Mouse (Mus musculus): Measurements from ENCODE around the gene Il4i1. TPM values are rescaled to one million over a fixed set of nuclear protein-coding genes. Genes with fewer than 3 reads are reported as not detected.

The Il4i1 gene
- polyA plus RNA-seq, 1 experiment from 2014 or later = 0.51 TPM

DNA sequence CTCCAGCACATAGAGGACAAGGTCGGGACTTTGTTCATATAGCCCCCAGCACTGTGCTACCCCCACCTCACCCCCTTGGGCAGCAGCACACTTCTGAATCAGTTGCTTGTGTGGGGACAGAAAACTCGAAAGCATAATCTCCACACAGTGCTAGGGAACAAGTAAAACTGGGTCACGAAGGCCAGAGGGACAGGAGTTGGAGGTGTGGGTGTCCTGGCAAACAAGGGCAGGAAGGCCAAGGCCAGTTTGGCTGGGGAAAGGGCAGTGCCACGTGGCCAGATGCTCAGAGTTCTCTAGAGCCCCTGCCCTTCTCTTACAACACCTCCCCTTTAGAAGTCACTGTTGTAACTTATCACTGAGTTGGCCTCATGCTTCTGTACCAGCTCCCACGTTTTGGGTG lies 3.7 kb downstream of the Il4i1 start:
- Histone ChIP-seq H3K27ac (replicated peaks) (0 out of 2 replicates have a peak overlapping the region, but pooled peaks have one; percentile 12), H3K27me3 (replicated peaks) (no peaks in the 10 kb centered on the region), H3K4me3 (peak overlapping the region; percentile 90; the same call in 1 of the 2 replicates), H3K9ac (peak overlapping the region; percentile 98), H3K4me2 (peak overlapping the region; percentile 86), H3K4me1 (peaks cover 77% of the 10 kb centered on the region), H3K36me3 (peaks cover 7% of the 10 kb centered on the region; the same call in 1 of the 2 replicates), H3K9me3 (no peaks in the 10 kb centered on the region)
- 50% methylated on average over 5 of the region's 5 CpGs for WGBS
- ATAC-seq (ENCODE audit: extremely low read depth, insufficient number of reproducible peaks, low FRiP score, low TSS enrichment) = no peak

DNA sequence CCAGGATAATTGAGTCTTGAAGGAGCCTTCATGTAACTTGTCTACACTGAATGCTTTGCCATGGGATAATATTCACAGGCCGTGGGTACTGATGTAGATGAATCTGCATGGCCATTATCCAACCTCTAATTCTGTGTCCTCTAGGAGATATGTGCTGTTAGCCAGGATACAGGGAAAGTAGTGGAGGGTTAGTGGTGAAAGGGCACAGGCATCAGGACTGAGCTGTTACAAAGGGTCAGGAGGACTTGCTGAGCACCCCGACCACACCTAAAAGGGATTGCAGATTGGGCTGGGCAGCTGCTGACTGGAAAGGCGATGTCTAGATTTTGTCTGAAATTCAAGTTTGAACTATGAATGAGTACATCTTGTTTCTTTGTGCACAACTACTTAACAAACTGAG lies 4.3 kb downstream of the Il4i1 start:
- 72% methylated on average over 3 of the region's 3 CpGs for WGBS
- H3K4me2 ChIP-seq = no peak overlapping the region

DNA sequence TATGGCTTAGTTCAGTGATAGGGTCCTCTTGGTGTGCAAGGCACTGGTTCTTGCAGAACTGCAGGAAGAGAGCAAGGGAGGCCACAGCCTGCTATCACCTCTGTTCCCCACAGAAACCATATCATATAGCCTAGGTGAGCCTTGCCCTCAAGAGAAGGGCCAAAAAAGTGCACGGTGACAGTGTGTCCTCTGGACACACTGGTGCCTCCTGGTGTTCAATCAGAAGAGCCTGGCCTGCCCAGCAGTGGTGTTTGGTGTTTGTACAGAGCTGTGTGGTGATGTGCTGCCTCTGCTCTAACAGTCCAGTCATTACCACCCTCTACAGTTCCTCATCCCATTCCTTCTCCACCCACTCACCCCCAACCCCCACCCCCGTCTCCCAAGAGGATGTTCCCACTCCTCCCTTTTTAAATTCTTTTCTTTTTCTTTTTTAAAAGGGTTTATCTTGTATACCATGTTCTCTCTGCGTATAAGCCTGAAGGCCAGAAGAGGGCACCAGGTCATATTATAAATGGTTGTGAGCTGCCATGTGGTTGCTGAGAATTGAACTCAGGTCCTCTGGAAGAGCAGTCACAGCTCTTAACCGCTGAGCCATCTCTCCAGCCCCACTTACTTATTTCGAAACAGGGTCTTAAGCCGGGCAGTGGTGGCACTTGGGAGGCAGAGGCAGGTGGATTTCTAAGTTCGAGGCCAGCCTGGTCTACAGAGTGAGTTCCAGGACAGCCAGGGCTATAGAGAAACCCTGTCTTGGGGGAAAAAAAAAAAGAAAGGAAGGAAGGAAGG lies 5.7 kb downstream of the Il4i1 start:
- Histone ChIP-seq H3K36me3 (peaks cover 10% of the 10 kb centered on the region), H3K9ac (no peak overlapping the region), H3K27ac (replicated peaks) (no peak overlapping the region), H3K4me2 (no peak overlapping the region), H3K4me1 (peaks cover 91% of the 10 kb centered on the region), H3K9me3 (no peaks in the 10 kb centered on the region), H3K4me3 (no peak overlapping the region), H3K27me3 (replicated peaks) (no peaks in the 10 kb centered on the region)
- WGBS = 80% methylated on average over 7 of the region's 7 CpGs
- no peak for ATAC-seq (ENCODE audit: extremely low read depth, insufficient number of reproducible peaks, low FRiP score, low TSS enrichment)

More for the DNA sequence above, 4.3 kb downstream of the Il4i1 start:
- Histone ChIP-seq H3K4me3 (no peak overlapping the region), H3K4me1 (peaks cover 78% of the 10 kb centered on the region), H3K36me3 (peaks cover 7% of the 10 kb centered on the region; the same call in 1 of the 2 replicates), H3K27me3 (replicated peaks) (no peaks in the 10 kb centered on the region), H3K9me3 (no peaks in the 10 kb centered on the region), H3K9ac (0 out of 2 replicates have a peak overlapping the region, but pooled peaks have one; percentile 98), H3K27ac (replicated peaks) (no peak overlapping the region)
- ATAC-seq (ENCODE audit: extremely low read depth, insufficient number of reproducible peaks, low FRiP score, low TSS enrichment) = no peak

DNA sequence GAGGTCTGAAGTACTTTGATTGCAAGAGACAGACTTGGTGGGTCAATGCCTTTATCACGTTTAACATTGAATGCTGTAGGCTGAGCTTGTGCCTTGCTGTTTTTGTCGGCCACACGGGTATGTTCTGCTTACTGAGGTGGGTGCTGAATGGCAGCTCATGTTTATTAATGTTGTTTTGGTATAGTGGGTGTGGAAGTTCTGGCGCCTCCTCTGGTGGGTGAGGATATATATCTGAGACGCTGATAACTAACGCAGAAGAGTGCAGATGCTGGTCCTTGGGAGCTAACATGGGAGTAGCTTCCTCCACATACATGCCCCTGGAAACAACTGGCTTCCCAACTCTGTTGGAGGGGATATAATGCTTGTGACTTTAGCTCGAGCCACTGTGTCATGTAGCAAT lies 7.2 kb downstream of the Il4i1 start:
- Histone ChIP-seq H3K4me1 (peaks cover 80% of the 10 kb centered on the region), H3K4me3 (no peak overlapping the region), H3K27ac (replicated peaks) (no peak overlapping the region), H3K36me3 (peaks cover 15% of the 10 kb centered on the region), H3K4me2 (no peak overlapping the region), H3K9ac (peak overlapping the region; percentile 8), H3K9me3 (no peaks in the 10 kb centered on the region), H3K27me3 (replicated peaks) (no peaks in the 10 kb centered on the region)
- WGBS = 34% methylated on average over 7 of the region's 7 CpGs
- no peak for ATAC-seq (ENCODE audit: extremely low read depth, insufficient number of reproducible peaks, low FRiP score, low TSS enrichment)

DNA sequence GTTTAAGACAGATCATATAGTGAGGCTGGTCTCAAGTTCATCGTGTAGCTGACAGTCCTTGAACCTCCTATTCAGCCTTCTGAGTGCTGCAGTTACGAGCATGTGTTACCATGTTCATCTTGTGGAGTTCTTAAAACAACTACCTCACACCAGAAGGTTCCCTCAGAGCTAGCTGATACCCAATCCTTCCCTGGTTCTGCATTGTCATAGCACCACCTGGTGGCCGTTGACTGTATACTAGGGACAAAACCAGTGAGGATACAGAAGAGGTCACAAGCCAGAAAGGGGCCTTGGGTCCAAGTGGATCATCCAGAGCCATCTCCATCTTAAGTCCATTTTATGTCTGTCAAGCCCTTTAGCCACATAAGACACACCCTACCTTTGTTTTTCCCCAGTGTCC lies 8.7 kb downstream of the Il4i1 start:
- WGBS = 27% methylated on average over 3 of the region's 3 CpGs
- ATAC-seq (ENCODE audit: extremely low read depth, insufficient number of reproducible peaks, low FRiP score, low TSS enrichment) = no peak
- H3K4me1 ChIP-seq = peaks cover 65% of the 10 kb centered on the region

GRCm38 (mm10) chr7:44826771-44827170 lies 10.6 kb downstream of the Il4i1 start:
- peaks cover 46% of the 10 kb centered on the region for H3K4me1 ChIP-seq
- peaks cover 44% of the 10 kb centered on the region for H3K36me3 ChIP-seq
- 89% methylated on average over 3 of the region's 3 CpGs for WGBS
- no peak overlapping the region for H3K4me2 ChIP-seq
- H3K9ac ChIP-seq = no peak overlapping the region
- H3K27ac ChIP-seq (replicated peaks) = no peak overlapping the region
- no peak overlapping the region for H3K4me3 ChIP-seq
- no peaks in the 10 kb centered on the region for H3K9me3 ChIP-seq
- H3K27me3 ChIP-seq (replicated peaks) = no peaks in the 10 kb centered on the region
- ATAC-seq (ENCODE audit: extremely low read depth, insufficient number of reproducible peaks, low FRiP score, low TSS enrichment) = no peak

More for the DNA sequence above, 8.7 kb downstream of the Il4i1 start:
- Histone ChIP-seq H3K36me3 (peaks cover 25% of the 10 kb centered on the region), H3K4me2 (no peak overlapping the region), H3K4me3 (no peak overlapping the region), H3K27me3 (replicated peaks) (no peaks in the 10 kb centered on the region), H3K9ac (0 out of 2 replicates have a peak overlapping the region, but pooled peaks have one; percentile 24), H3K27ac (replicated peaks) (no peak overlapping the region), H3K9me3 (no peaks in the 10 kb centered on the region)

- no peak for ATAC-seq (ENCODE audit: extremely low read depth, insufficient number of reproducible peaks, low FRiP score, low TSS enrichment)
- H3K9me3 ChIP-seq = no peaks in the 10 kb centered on the region
- peaks cover 49% of the 10 kb centered on the region for H3K36me3 ChIP-seq
- H3K9ac ChIP-seq = no peak overlapping the region
- no peak overlapping the region for H3K27ac ChIP-seq (replicated peaks)
- WGBS = 86% methylated on average over 5 of the region's 5 CpGs
- H3K27me3 ChIP-seq (replicated peaks) = no peaks in the 10 kb centered on the region
- H3K4me3 ChIP-seq = no peak overlapping the region
- H3K4me2 ChIP-seq = no peak overlapping the region
- H3K4me1 ChIP-seq = peaks cover 34% of the 10 kb centered on the region
These were observed 12.5 kb downstream of the Il4i1 start for GRCm38 (mm10) chr7:44828706-44829105.

- Histone ChIP-seq H3K27me3 (replicated peaks) (0 out of 2 replicates have a peak, but pooled peaks cover 1% of the 10 kb centered on the region), H3K4me3 (no peak overlapping the region), H3K36me3 (peaks cover 46% of the 10 kb centered on the region), H3K9ac (no peak overlapping the region), H3K9me3 (no peaks in the 10 kb centered on the region), H3K4me1 (peaks cover 9% of the 10 kb centered on the region; the same call in 1 of the 2 replicates), H3K27ac (replicated peaks) (no peak overlapping the region), H3K4me2 (no peak overlapping the region)
- no peak for ATAC-seq (ENCODE audit: extremely low read depth, insufficient number of reproducible peaks, low FRiP score, low TSS enrichment)
- 73% methylated on average over 4 of the region's 4 CpGs for WGBS
These were observed 16.6 kb downstream of the Il4i1 start for GRCm38 (mm10) chr7:44832763-44833162.

DNA sequence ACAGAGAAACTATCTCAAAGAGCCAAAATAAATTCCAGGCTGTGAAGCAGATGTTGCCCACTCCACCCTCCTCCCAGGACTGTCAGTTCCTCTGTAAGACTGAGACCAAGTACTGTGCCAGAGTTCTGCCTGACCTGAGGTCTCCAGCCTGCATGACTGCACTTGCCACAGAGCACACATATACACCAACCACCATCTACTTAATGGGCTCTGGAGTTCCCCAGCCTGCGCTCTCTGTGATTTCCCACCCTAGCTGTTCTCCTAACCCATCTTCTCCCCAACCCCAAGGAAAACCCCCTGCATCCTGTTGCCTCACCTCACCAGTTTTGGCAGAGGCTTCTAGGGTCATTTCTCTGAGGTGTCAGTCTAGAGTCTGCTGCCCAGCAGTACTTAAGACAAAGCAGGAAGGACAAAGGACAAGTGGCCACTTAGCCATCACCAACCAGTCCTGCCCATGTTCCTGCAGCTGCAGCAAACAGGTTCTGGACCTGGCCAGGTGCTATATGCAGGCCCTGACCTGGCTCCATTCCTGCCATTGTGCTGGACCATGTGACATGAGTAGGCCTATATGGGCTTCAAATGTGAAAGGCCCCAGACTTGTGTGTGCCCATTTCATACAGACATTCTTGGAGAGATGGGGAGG lies 19.3 kb downstream of the Il4i1 start:
- peaks cover 24% of the 10 kb centered on the region for H3K4me1 ChIP-seq
- peaks cover 20% of the 10 kb centered on the region for H3K36me3 ChIP-seq
- H3K9me3 ChIP-seq = no peaks in the 10 kb centered on the region
- no peak overlapping the region for H3K4me2 ChIP-seq
- peaks cover 20% of the 10 kb centered on the region for H3K27me3 ChIP-seq (replicated peaks)
- ATAC-seq (ENCODE audit: extremely low read depth, insufficient number of reproducible peaks, low FRiP score, low TSS enrichment) = no peak
- H3K4me3 ChIP-seq = no peak overlapping the region
- no peak overlapping the region for H3K27ac ChIP-seq (replicated peaks)
- WGBS = 88% methylated on average over 1 of the region's 1 CpGs
- no peak overlapping the region for H3K9ac ChIP-seq

DNA sequence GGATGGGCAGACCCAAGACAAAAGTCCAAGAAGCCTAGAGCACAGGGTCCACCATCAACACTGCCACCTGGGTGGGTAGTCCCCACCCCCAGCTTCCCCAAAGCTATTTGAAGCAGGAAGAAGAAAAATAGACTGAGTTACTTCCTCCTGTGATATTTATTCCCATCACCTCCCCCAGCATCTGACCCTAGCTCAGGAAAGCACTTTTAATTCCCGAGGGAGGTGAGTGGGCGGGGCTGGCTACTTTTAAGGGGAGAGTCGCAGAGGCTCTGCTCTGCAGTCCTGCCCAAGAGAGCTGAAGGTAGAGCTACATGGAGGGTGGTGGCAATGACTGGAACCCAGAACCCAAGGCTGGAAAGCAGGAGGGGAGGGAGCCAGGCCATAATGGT lies 19.8 kb downstream of the Il4i1 start:
- no peaks in the 10 kb centered on the region for H3K9me3 ChIP-seq
- H3K4me1 ChIP-seq = peaks cover 25% of the 10 kb centered on the region
- H3K36me3 ChIP-seq = peaks cover 20% of the 10 kb centered on the region
- no peak overlapping the region for H3K4me3 ChIP-seq
- no peak for ATAC-seq (ENCODE audit: extremely low read depth, insufficient number of reproducible peaks, low FRiP score, low TSS enrichment)
- H3K9ac ChIP-seq = no peak overlapping the region
- H3K27me3 ChIP-seq (replicated peaks) = peaks cover 26% of the 10 kb centered on the region
- H3K4me2 ChIP-seq = no peak overlapping the region
- H3K27ac ChIP-seq (replicated peaks) = no peak overlapping the region
- WGBS = 49% methylated on average over 3 of the region's 3 CpGs

GRCm38 (mm10) chr7:44836423-44837053 lies 20.4 kb downstream of the Il4i1 start:
- Histone ChIP-seq H3K36me3 (peaks cover 20% of the 10 kb centered on the region), H3K27ac (replicated peaks) (no peak overlapping the region), H3K9me3 (no peaks in the 10 kb centered on the region), H3K4me3 (no peak overlapping the region), H3K4me2 (no peak overlapping the region), H3K4me1 (peaks cover 25% of the 10 kb centered on the region), H3K27me3 (replicated peaks) (peaks cover 30% of the 10 kb centered on the region), H3K9ac (no peak overlapping the region)
- no peak for ATAC-seq (ENCODE audit: extremely low read depth, insufficient number of reproducible peaks, low FRiP score, low TSS enrichment)
- 72% methylated on average over 9 of the region's 9 CpGs for WGBS

All from heart, embryonic 13.5 days (tissue).